Mouse (Mus musculus): Measurements from ENCODE around the gene Dnajc4.

Dnajc4 gene

DNA sequence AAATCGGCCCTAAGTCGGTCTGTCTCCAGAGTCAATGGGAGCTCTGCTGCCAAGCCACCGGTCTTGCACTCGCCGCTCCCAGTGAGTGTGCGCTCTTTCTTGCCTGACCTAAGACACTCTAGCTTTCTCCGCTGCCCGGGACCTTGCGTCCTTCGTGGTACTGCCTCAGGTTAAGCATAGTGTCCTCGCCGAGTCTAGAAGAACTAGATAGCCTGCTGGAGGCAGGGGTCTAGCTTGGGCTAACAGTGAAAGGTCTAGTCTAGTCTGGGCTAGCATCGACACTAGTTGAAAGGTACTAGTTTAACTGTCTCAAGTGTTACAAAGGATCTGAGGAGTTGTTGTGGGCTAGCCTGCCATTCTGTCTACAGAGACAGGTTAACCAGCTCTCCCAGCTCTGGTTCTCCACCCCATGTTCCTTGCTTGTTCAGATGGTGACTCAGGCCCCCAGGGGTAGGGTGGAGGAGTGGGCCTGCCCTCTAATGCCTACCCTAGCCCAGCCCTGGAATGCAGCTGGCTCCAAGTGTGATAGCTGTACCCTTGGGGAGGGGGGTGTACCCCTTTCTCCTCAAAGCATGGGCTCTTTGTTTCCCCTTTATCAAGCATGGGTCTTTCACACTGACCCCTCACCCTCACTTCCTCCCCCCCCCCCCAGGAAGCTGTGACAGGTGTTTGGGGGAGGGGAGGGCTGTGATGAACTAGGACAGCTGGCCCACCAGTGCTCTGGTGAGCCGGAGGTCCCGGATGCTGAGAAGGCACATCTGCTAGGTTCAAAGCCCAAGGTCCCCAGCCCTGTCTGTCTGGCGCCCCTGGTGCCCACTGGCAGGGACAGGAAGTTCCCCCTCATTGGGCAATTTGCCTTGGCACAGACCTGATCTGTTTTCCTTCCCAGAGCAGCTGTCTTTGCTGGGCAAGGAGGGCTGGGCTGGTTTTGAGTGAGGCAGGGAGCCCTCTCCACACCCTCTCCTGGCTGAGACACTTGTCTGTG lies 16.5 kb downstream of the Dnajc4 start, which contains the start of gene Plcb3:
Gene Plcb3, minus strand, starts transcription at position 934 of the 985 bp plus-strand sequence.
- no peak for DNase-seq (ENCODE audit: low read depth, low spot score)

DNA sequence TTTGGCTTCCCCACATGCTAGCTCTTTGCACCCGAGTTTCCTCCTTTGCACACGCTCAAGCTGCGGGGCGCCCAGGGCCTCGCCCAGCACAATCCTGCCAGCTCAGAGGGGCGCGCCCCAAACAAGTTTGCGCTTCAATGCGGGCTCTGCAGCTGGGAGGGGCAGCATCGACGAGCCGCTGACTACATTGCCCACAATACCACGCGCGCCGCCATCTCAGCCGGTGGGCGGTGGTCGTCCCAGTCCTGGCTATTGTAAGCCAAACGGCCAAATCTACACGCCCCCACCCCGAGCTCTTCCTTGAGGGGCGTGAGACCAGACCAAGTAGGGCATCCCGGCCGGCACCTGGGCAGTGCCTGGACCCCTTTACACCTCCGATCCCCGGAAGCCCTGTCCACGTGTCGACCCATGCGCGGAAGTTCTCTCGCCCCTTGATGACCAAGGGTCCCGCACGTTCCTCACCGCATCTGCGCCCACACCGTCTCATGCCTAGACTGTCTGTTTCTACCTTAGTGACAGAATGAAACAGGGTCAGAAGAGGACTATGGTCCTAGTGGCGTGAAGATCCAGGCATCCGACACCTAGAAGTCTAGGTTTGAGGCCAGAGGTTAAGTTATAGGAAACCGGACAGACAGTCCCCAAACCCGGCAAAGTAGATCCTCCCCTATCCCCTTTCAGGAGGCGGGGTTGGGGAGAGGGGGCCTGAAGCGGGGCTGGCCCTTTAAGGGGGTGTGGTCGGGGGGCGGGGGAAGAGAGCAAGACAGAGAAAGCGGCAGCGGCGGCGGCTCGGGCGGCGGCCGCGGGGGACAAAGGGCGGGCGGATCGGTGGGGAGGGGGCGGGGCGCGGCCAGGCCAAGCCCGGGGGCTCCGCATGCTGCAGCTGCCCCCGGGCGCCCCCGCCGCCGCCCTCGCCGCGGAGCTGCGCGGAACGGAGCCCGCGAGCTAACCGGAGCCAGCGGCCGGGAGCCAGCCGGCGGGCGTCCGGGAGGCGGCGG lies 17.9 kb downstream of the Dnajc4 start, which contains the start of gene Ppp1r14b:
Gene Ppp1r14b, plus strand, starts transcription at position 758 of the 995 bp plus-strand sequence.
- no peak for DNase-seq (ENCODE audit: low read depth, low spot score)

DNA sequence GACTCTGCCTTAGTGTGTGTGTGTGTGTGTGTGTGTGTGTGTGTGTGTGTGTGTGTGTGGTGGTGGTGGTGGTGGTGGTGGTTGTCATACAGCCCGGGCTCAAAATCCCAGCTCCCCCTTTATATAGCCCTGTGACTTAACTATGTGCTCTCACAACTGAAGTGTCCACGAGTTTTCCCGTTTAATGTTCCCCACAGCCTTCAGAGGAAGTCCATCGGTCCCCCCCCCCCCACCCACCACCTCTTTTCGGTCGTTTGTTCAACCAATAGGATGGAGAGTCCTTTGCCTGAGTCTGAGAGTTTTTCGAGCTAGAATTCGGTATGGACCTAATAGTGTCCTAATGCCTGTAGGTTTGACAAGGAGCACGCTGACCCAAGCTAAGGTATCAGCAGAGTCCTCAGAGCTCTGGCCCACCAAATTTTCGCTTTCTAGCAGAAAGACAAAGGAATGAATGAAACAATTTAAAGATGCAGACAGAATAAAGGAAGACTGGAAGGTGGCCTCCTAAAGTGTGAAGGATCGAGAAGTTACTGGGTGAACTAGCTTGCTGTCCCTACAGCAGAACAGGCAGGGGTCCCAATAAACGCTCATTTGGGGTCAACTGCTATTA lies 18.7 kb downstream of the Dnajc4 start:
- DNase-seq (ENCODE audit: low read depth, low spot score): no peak

DNA sequence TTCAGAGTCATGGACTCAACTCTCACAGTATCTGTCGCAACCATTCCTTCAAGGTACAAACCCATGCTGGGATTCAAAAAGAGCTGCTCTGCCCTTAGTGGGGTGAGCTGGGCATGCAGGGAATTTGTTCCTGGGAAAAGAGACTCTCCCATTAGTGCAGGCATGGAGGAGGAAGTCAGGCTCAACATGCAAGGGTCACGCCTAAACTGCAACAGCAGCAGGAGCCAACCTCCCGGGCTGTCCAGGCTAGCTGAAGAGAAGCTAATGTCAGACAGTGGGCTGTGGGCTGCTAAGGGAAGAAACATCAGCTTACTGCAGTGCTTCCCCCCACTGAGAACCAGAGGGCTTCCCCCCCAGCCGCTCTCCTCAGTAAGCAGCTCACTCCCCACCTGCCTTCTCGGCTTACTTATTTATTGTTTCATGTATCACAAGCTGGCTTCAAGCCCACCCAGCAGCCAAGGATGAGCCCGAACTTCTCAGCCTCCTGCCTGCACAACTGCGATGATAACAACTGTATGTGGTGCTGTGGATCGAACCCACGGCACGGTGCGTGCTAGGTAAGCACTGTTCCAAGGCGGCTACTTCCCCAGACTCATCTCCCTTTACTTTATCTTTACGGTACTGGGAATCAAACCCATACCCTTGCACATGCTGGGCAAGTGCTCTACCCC lies 20.0 kb downstream of the Dnajc4 start:
- DNase-seq (ENCODE audit: low read depth, low spot score): no peak

DNA sequence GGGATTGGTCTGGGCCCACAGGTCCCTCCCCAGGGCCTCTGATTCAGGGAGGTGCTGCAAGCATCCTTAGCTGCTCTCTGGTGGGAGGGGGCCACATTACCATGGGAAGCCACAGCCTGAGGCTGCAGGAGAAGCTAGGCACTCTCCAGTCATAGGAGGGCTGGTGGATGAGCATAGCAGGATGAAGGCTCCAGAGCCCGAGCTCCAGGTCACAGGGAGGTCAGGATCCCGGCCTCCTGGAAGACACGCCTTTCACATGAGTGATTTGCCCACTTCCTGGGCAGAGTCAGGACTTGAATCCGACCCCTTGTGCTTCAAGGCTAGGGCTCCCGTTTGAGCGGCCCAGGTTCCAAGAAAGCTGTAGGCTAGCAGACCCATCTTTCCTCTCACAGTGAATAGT lies 20.7 kb downstream of the Dnajc4 start:
- no peak for DNase-seq (ENCODE audit: low read depth, low spot score)

DNA sequence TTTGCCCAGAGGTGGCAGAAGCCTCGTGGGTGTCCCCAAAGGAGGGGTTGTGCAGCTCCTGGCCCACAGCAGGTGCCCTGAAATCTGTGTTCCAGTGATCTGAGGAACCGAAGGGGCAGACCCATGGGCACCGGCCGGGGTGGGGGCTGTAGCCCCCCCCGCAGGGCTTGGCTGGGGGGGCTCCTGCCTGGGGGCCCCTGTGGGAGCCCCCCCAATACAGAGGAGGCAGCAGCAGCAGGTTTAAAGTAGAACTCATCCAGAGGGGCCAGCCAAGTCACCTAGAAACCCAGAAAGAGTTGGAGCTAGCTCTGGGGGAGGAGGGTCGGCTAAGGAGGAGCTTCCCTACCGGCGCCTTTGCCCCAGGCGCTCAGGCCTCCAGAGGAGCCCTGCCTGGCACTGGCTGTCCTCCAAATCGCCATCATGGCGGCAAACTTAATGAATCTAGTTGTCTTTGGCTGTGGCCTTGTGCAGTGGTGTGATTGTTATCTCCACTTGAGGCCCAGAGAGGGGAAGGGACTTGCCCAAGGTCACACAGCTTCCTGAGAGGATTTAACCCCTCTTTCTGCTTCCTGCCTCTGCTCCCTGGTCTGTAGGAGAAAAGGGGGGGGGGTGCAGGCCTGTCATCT lies 21.8 kb downstream of the Dnajc4 start:
- DNase-seq (ENCODE audit: low read depth, low spot score): no peak

DNA sequence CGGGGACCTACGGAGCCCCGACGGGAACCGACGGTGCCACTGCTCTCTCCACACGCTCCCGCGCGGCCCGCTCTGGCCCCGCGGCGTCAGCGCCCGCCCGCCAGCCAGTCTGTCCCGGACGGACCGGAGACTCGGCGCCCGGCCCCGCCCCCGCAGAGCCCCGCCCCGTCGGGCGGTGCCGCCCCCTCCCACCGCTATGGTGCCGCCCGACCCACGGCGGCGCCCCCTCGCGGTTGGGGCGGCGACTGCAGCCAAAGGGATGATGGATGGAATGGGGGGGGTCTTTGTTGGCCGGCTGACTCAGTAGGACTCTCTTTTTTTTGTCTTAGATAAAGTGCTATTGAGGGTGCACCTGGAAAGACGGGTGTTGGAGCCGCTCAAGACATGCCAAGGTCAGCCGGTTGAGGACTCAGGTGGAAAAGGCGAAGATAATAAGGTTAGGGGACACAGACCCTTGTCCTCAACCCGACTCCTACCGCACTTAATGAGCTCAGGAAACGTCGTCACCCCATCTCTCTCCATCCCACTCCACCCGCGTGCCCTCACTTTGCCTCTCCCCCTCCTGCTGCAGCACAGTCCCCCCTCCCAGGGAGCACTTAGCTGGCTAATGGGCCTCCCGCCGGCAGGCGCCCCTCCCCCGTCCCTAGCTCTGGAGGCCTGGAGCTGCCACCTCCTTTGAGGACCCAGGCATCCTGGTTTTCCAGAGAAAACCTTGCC lies 22.5 kb downstream of the Dnajc4 start:
- DNase-seq (ENCODE audit: low read depth, low spot score): no peak

DNA sequence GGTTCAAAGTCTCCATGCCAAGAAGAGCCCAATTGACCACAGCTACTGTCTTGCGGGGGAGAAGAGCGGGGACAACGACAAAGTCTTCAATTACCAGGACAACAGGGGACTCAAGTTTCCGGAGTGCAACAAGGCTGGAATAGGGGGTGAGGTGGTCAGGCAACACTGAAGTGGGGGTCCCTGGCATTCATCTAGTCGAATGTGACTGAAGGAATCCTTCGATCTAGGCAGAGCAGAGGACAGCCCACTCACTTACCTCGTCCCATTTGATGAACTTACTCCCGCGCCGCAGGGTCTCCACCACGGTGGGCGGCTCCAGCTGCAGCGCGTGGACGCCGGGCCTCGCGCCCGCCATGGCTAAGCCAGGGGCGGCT lies 23.1 kb downstream of the Dnajc4 start:
- no peak for DNase-seq (ENCODE audit: low read depth, low spot score)

DNA sequence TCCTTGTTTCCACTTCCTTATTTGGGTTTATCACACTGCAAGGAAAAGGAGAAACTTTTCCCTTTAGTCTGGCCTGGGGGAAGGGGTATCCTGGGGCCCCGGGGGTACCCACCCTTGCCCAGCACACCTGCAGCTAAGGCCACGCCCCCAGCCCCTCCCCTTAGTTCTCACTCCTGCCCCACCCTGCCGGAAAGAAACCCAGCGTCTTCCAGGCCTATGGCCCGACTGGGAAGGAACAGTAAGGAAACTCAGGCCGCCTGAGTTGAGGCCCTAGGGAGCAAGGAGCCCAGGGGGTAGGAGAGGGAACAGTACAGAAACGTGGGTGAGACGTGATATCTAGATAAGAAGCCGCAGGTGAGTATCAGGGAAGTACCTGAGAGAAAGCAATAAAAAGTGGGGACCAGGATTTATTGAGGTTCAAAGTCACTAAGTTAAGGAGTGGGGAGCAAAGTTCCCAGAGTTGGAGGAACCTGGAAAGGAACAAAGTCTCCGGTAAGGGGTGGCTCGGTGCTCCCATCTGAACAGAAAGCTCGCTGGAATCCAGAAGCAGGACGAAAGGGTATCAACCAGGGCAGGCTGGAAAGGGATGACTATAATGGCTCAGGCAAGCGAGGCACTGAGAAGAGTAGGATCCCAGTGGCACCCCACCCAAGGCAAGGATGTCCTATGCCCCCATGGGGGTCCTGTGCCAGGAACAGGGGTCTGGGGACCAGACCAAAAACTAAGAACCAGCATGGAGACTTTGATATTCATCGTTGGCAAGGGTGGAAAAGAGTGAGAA lies 23.7 kb downstream of the Dnajc4 start:
- no peak for DNase-seq (ENCODE audit: low read depth, low spot score)

DNA sequence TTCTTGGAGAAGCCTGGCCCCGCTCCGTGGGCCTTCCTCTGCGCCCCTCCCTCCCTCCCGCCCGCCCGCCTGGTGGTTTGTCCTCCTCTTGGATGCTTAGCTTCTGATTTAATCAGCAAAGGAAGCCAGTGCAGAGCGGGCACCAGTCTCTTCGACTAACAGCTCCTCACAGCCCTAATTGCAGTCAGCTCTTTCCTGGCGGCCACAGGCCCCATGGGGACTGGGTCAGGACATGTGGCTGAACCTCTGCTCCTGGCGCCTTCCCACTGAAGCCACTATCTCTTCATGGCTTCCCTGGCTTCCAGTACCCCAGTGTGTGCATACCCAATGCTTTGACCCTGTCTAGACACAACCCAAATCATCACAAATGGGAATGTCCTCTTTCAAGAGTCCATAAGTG lies 35.9 kb downstream of the Dnajc4 start:
- no peak for DNase-seq (ENCODE audit: low read depth, low spot score)

DNA sequence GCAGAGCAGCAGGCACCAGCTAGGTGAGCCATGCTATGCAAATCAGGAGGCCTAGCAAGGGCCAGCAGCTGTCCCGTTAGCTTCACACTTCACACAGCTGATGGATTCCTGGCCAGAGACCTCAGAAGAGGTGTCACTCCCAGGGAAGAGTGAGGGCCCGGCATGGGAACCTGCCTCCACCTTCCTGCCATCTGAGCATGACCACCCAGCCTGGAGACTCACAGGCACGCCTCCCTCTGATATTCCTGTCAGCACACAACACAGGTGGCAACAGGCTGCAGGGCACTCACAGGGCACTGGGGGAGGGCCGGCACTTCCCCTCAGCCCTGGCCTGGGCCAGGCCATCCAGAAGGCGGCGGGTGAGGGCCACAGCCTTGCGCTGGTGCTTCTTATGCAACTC lies 36.9 kb downstream of the Dnajc4 start:
- DNase-seq (ENCODE audit: low read depth, low spot score): no peak

DNA sequence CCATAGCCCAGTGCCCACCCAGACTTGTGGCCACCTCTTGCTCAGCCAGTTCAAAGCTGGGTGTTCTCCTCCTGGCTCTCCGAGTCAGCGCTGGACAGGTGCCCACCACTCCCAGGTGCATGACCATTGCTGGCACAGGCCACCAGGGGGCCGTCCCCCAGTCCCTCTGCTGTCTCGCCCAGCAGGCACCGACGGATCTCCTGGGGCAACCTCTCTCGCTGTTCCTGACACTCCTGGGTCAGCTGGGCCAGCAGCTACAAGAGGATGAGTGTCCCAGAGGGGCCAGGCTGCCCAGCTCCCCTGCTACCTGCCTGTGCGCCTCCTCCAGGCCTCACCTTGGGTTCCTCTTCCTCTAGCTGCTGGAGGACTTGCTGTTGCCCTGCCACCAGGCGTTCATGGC lies 38.3 kb downstream of the Dnajc4 start:
- no peak for DNase-seq (ENCODE audit: low read depth, low spot score)

DNA sequence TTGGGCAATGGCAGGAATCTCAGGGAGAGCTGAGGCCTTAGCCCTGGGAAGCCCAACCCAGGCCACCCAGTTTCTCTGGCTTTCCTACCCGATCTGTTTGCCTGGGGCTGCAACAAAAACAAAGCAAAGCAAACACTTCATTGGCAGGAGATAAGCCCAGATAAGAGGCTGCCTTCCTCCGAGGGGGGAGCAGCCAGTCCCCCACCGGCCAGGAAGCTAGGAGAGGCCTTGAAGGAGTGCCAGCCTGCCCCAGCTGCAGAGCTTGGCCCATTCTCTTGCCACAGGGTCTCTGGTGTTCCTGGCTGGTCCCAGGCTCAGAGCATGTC lies 39.7 kb downstream of the Dnajc4 start:
- no peak for DNase-seq (ENCODE audit: low read depth, low spot score)

DNA sequence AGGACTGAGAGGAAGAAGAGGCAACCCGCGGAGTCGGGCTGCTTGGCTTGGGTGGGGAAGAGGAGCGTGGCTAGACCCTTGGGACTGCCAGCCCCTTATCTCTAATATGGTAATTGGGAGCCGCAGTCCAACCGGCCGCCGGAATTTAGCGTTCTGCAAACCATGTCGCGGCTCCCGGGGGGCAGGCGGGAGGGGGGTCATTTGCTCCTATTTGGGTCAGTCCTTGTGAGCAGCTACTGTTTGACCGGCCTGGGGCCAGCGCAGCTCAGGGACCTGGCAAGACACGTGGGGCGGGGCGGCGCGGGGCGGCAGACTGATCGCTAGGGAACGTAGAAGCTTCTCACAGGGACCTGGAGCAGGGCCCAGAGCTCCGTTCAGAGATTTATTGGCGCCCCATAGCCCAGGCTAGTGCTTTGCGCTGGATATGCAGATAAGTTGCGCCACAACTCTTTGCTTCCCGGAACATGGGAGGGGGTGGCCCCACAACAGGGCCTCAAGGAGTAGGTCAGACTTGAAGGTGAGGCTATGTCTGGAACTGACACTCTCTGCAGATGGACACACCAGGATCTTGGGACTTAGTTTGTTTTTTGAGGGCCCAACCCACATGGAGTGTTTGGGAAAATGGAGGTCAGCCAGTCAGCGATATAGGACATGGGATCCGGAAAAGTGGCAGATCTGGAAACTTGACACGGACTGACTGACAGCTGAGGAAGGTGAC lies 40.2 kb downstream of the Dnajc4 start:
- no peak for DNase-seq (ENCODE audit: low read depth, low spot score)

DNA sequence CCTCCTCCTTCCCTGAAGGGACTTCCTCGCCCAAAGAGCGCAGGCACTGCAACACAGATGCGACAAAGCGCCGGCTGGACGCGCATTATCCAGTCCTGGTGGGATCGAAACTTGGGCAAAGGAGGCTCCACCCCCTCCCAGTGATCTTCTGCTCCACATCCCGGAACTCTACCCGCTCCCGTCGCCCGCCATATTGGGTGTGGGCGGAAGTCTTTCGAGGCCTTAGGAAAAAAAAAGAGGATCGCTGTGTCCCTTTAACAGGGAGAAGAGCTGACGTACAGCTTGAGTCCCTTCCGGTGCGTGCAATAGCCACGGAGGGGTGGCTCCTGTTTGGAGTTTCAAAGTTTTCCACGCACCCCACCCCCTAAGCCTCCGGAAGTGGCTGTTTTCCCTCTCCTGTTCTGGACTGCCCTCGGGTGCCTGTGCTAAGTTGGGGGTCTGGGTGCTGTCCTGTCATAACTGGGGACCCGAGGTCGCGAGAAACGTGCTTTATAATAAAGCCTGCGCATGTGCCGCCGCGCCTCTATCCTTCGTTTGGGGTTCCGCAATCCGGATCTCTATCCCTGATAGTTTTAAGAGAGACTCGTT lies 40.9 kb downstream of the Dnajc4 start:
- DNase-seq (ENCODE audit: low read depth, low spot score): peak; percentile 88

DNA sequence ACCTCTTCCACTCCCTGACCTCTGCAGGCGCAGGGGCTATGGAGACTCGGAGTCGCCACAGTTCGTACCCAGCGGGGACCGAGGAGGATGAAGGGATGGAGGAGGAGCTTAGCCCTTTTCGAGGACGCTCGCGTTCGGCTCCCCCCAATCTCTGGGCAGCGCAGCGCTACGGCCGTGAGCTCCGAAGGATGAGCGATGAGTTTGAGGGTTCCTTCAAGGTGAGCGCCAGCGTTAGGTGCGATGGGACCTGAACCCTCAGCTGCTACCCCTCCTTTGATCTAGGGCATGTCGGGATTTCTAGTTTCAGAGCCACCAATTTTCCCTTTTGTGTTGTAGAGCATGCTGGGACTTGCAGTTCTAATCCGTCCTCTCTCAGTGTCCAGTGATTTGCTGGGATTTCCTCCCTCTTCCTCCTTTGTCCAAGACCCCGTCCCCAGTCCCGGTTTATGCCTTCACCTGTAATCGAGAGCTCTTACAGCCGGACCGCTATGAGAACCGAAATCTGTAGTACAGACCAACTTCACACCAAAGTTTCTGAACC lies 41.7 kb downstream of the Dnajc4 start:
- no peak for DNase-seq (ENCODE audit: low read depth, low spot score)

DNA sequence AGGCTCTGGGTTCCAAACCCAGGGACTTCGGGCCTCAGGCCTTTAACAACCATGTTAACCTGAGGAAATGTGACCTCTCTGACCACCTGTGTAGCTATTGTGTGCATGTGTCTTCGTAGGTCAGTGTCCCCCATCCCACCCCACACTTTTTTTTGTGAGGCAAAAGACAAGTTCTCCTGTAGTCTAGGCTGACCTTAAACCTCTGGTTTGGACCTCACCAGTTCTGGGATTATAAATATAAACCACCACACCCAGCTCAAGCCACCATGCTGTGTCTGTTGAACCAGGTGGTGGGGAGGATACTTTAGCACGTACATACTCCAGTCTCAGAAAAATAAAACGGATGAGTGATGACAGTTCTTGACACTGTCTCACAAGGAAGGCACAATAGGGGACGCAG lies 42.4 kb downstream of the Dnajc4 start:
- DNase-seq (ENCODE audit: low read depth, low spot score): no peak

DNA sequence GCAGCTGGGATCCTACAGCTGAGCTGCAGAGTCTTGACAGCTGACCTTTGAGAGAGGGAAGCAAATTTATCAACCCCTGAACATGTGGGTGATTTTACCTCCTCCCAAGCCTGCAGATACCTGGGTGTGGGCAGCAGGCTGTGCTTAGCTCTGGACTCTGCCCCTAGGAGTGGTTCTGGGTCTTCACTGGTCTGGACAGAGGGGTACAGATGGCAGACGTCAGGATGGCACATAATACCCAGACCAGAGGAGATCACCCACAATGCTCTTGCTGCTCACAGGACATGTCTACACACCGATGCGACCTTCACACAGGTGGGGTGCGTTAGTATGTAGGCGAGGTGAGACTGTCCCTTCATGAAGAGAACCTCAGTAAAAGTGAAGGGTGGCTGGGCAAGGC lies 42.8 kb downstream of the Dnajc4 start:
- no peak for DNase-seq (ENCODE audit: low read depth, low spot score)

Measured in retina, adult 2 months (tissue).